Comparison of ENCODE assay signal across 8 mouse cellular contexts in genomic region chr9:45955107-45955963, GRCm38 (mm10). TPM values are rescaled to one million over a fixed set of nuclear protein-coding genes. Genes with fewer than 3 reads are reported as not detected.
DNase-seq lines count a peak whose midpoint lies in the region; TF ChIP-seq lines count a peak whose summit lies in the region.

Sidt2 (minus strand) TSS chr9:45955258.

- DNase-seq in adrenal gland, adult (ENCODE audit: inconsistent age in 2 of 2, low spot score in 1 of 2), result peak; percentile 92 to 96
- DNase-seq in embryo, embryonic 10 days (ENCODE audit: low spot score), result peak; percentile 92
- DNase-seq in gastrocnemius, postnatal 10 days, result peak; percentile 86
- peak; percentile 74 for DNase-seq in hindlimb bud, embryonic 11.5 days (ENCODE audit: extremely low spot score, low read depth, low spot score)
- DNase-seq in left cerebral cortex, adult 2 months (ENCODE audit: extremely low spot score in 1 of 2, low spot score in 2 of 2), result peak; percentile 89
- DNase-seq in right cerebral cortex, adult 18-20 months, result peak; percentile 93
- peak; percentile 91 for DNase-seq in urinary bladder, postnatal 14 days (ENCODE audit: low spot score)

- TF ChIP-seq CTCF in left cerebral cortex, adult 2 months (IDR thresholded peaks at IDR 0.05), result peak; percentile 3; the same call in 1 of the 2 replicates

- 3% methylated on average over 48 of the region's 48 CpGs for WGBS in macrophage (ENCODE audit: missing documents)

- peaks cover 26% of the 10 kb centered on the region; the same call in 1 of the 2 replicates for H3K79me2 ChIP-seq in macrophage (ENCODE audit: inconsistent target)

- H3K36me3 ChIP-seq in macrophage (ENCODE audit: inconsistent target), result peaks cover 14% of the 10 kb centered on the region; the same call in 1 of the 2 replicates

- peak within 1 kb of the TSS; percentile 97 for H3K27ac ChIP-seq in left cerebral cortex, adult 2 months
- peak within 1 kb of the TSS; percentile 60 for H3K27ac ChIP-seq in macrophage

- peak within 1 kb of the TSS; percentile 92 for H3K4me3 ChIP-seq in left cerebral cortex, adult 2 months
- H3K4me3 ChIP-seq in macrophage (ENCODE audit: inconsistent target), result peak within 1 kb of the TSS; percentile 64

- intact Hi-C loops in left cerebral cortex, adult 2 months (cut with DNase I), result loop anchor here (2.0 kb wide), 2 partner anchors 19 to 49 kb away; partner anchors contain the start of genes Pcsk7, Rnf214 and Tagln

RNA-seq across cellular contexts. Expression of gene Sidt2, which starts in this region (rescaled TPM):
- total RNA-seq in gastrocnemius, postnatal 10 days (2021), result 10 to 100 TPM; 57.8 to 58.2 TPM
- total RNA-seq in left cerebral cortex, adult 2 months (2021), result 10 to 100 TPM; 86.7 to 86.9 TPM
- 100 to 1,000 TPM in 23 of 26 experiments, 10 to 100 TPM in 3; 72.4 to 298 (median 167) TPM for total RNA-seq in macrophage (2018; cell fraction: chromatin; rRNA removed)
- total RNA-seq in macrophage (2018; cell fraction: cytosol; rRNA removed), result 100 to 1,000 TPM in 13 of 26 experiments, 10 to 100 TPM in 13; 44.5 to 165 (median 81.6) TPM
- total RNA-seq in macrophage (2018; cell fraction: nucleus; rRNA removed), result 100 to 1,000 TPM in 13 of 26 experiments, 10 to 100 TPM in 13; 65.9 to 220 (median 115) TPM
- polyA plus RNA-seq in macrophage (2018), result 48.8 to 139 TPM (median 91.4 TPM) in 3 replicates

Comparison
In these comparisons a context has a peak if more than half of its experiments do, and no peak if none do; other contexts are left out.
1. Peak in every context shown above with its lines: DNase-seq, H3K4me3 ChIP-seq and H3K27ac ChIP-seq.